Mouse (Mus musculus): Measurements from ENCODE around the gene Dcun1d2.

DNA sequence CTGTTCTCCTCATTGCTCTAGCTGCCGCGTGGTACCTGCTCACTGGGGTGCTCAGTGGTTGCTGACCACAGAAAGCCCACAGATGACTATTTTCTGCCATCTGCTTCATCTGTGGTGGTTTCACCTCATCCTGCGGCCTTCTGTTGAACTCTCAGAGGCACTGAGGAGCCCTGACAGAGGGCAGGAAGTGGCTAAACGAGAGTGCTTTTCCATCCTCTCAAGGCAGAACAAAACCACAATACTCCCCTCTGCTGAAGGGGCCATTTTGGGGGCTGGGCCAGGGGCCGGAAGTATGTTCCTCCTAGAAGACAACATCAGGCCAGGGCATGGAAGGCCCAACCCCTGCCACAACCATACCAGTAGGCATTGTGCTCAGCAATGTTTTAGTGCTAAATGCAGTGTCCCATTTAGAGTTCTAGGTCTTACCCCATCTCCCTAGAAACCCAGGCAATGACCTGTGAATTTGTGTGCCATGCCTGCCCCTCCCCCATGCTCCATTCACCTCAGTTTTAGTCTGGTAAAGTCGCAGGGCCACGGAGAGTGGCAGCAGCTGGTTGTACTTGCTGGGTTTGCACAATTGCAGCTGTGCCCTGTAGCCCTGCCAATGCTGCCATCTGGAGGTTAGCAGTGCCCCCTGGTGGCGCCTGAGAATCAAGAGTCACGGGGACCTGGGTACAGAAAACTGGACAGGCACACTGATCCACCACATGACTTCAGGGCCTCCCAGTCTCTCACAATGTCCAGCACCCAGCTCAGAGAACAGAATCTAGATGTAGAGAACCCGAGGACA is 74.3 kb downstream of the Dcun1d2 start:
- TF ChIP-seq POLR2A (IDR thresholded peaks at IDR 0.05; ENCODE audit: low read depth, low read length) (no peak), CTCF (IDR thresholded peaks at IDR 0.05; ENCODE audit: extremely low read depth, insufficient read depth, insufficient read length, insufficient replicate concordance) (peak; percentile 69; the same call in 1 of the 2 replicates)
